Mouse (Mus musculus) forebrain, embryonic 11.5 days (tissue): ENCODE data around the gene Lsr. TPM values are rescaled to one million over a fixed set of nuclear protein-coding genes. Genes with fewer than 3 reads are reported as not detected.
A peak's percentile ranks its signal among the peaks of the same experiment; 100 is the strongest.

Source experiments
- ATAC-seq: fragments of 200-750 bp; cut with Nextera tagmentation; replicated peaks from 2 replicates; pipeline ENCODE4 v1.8.0; 2017; ENCODE audit warnings: moderate TSS enrichment; ENCODE audit not compliant: low FRiP score
- DNase-seq: peaks from one replicate; pipeline ENCODE4 v3.0.0-alpha.2; 2017; ENCODE audit warnings: low spot score
- H3K27ac ChIP-seq: fragments of 300-500 bp; sonication (generic); 2 replicates; pipeline ENCODE4 v1.5.1; 2014; ENCODE audit warnings: low read depth, low read length
- H3K27me3 ChIP-seq: fragments of 300-500 bp; sonication (generic); 2 replicates; pipeline ENCODE4 v1.6.1; 2014; ENCODE audit warnings: mild to moderate bottlenecking, low read length, mixed read lengths; ENCODE audit not compliant: control insufficient read depth, insufficient read depth
- H3K36me3 ChIP-seq: fragments of 300-500 bp; sonication (generic); 2 replicates; pipeline ENCODE4 v1.6.1; 2014; ENCODE audit warnings: mild to moderate bottlenecking, low read length, moderate library complexity, mixed read lengths; ENCODE audit not compliant: control insufficient read depth, insufficient read depth
- H3K4me1 ChIP-seq: fragments of 300-500 bp; sonication (generic); replicated peaks from 2 replicates; pipeline ENCODE4 v1.6.1; 2014; ENCODE audit warnings: low read length, mixed read lengths; ENCODE audit not compliant: control insufficient read depth, insufficient read depth
- H3K4me2 ChIP-seq: fragments of 300-500 bp; sonication (generic); 2 replicates; pipeline ENCODE4 v1.6.1; 2014; ENCODE audit warnings: low read depth, mild to moderate bottlenecking, low read length, moderate library complexity, mixed read lengths; ENCODE audit not compliant: severe bottlenecking
- H3K4me3 ChIP-seq: fragments of 300-500 bp; sonication (generic); 2 replicates; pipeline ENCODE4 v1.5.1; 2014; ENCODE audit warnings: low read depth, low read length
- H3K9ac ChIP-seq: fragments of 300-500 bp; sonication (generic); 2 replicates; pipeline ENCODE4 v1.6.1; 2014; ENCODE audit warnings: low read length
- H3K9me3 ChIP-seq: fragments of 300-500 bp; sonication (generic); 2 replicates; pipeline ENCODE4 v1.6.1; 2016; ENCODE audit warnings: low read length, mixed read lengths; ENCODE audit not compliant: control insufficient read depth
- WGBS: fragments of 180-500 bp; shearing (Covaris S2); extraction: QIAGEN DNeasy Blood & Tissue Kit; methylation state at CpG from one replicate; pipeline ENCODE4 v1.1.7; 2014; 5-methylcytosine and 5-hydroxymethylcytosine counted together
- polyA plus RNA-seq: library from polyadenylated mRNA; unstranded; fragments of >200 nt; fragmentation: Nextera tagmentation; extraction: Ambion mirVana; gene quantifications from 2 replicates; pipeline ENCODE4 v1.2.1, GENCODE M21; 2014

The Lsr gene
- polyA plus RNA-seq, 1 experiment from 2014 or later, result 32.5 TPM

DNA sequence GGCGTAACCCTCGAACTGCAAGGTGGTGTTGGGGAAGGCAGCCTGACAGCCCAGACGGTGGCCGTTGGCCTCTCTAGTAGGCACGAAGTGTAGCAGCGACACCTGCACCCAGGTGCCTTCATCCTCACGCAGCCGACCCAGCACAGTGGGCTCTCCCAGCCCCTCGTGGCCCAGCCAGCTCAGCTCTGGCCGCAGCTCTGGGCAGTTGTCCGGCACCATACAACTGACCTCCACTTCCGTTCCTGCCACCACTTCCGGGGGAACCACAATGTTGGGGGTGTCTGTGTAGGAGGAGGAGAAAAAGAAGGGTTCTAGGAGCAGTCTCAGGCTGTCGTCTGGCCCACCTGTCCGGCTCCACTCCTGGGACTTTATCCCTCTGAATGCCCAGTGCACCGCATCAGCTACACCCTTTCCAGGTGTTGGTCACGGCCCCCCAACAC lies 64.3 kb downstream of the Lsr start:
- H3K27ac ChIP-seq, result no peak overlapping the region
- WGBS, result 27% methylated on average over 17 of the region's 17 CpGs
- H3K9ac ChIP-seq, result no peak overlapping the region
- H3K9me3 ChIP-seq, result no peaks in the 10 kb centered on the region
- H3K4me1 ChIP-seq, result 0 out of 2 replicates have a peak, but pooled peaks cover 2% of the 10 kb centered on the region
- peaks cover 2% of the 10 kb centered on the region; the same call in 1 of the 2 replicates for H3K27me3 ChIP-seq
- peak overlapping the region; percentile 49 for H3K4me2 ChIP-seq
- ATAC-seq, result no peak; the same call in 1 of the 2 replicates
- H3K4me3 ChIP-seq, result peak overlapping the region; percentile 16
- no peaks in the 10 kb centered on the region for H3K36me3 ChIP-seq
- no peak for DNase-seq

DNA sequence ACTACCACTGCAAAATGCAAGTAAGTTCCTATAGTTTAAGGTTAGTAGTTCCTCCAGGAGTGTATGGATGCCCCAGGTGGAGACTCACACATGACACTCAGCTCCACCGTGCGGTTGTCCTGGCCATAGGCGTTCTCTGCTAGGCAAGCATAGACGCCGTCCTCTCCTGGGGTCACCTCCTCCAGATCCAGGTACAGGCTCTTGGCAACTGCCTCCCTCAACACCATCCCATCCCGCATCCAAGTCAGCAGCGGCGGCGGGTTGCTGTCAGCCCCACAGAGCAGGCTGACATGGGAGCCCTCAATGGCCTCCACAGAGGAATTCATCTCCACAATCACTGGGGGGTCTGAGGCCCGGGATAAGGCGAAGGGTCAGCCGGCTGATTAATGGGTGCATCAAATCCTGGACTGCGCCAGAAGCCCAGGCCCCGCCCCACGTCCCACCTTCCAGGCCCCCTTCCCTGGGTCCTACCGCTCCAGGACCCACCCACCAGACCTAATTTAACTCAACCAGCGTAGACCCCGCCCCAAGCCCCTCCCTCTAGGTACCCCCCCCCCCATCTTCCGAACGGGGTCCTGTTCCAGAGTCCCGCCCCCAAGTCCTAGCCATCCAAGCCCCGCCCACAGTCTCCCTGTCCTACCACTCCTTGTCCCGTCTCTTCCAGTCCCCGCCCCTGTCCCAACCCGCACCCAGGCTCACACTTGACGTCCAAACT lies 64.8 kb downstream of the Lsr start:
- Histone ChIP-seq H3K27me3 (peaks cover 2% of the 10 kb centered on the region; the same call in 1 of the 2 replicates), H3K4me3 (peak overlapping the region; percentile 16), H3K27ac (no peak overlapping the region), H3K36me3 (no peaks in the 10 kb centered on the region), H3K9me3 (no peaks in the 10 kb centered on the region), H3K4me2 (peak overlapping the region; percentile 49), H3K4me1 (0 out of 2 replicates have a peak, but pooled peaks cover 2% of the 10 kb centered on the region), H3K9ac (no peak overlapping the region; the same call in 1 of the 2 replicates)
- ATAC-seq (peak; percentile 66), DNase-seq (peak; percentile 73)
- WGBS, result 2% methylated on average over 23 of the region's 26 CpGs

Other genes starting within 250 kb of the Lsr start
- gene Tmem147, start 243.9 kb downstream of the Lsr start, polyA plus RNA-seq, result 133 and 153 TPM in 2 replicates
- gene Gapdhs, start 229.8 kb downstream of the Lsr start, polyA plus RNA-seq, result 0.33 and 1.5 TPM in 2 replicates
- gene Sbsn, start 222.0 kb downstream of the Lsr start, polyA plus RNA-seq, result 0.27 and 1.8 TPM in 2 replicates
- gene Dmkn, start 209.7 kb downstream of the Lsr start, polyA plus RNA-seq, result not detected in 2 replicates
- gene Krtdap, start 185.6 kb downstream of the Lsr start, polyA plus RNA-seq, result not detected in 2 replicates
- not detected in 2 replicates for gene Ffar2, start 149.7 kb downstream of the Lsr start, polyA plus RNA-seq
- gene Ffar3, start 117.3 kb downstream of the Lsr start, polyA plus RNA-seq, result not detected in 2 replicates
- not detected in 2 replicates for gene Ffar1, start 111.9 kb downstream of the Lsr start, polyA plus RNA-seq
- not detected in 2 replicates for gene Cd22, start 93.1 kb downstream of the Lsr start, polyA plus RNA-seq
- gene Mag, start 58.6 kb downstream of the Lsr start, polyA plus RNA-seq, result 0.11 and 0.20 TPM in 2 replicates
- not detected in 2 replicates for gene Hamp2, start 48.8 kb downstream of the Lsr start, polyA plus RNA-seq
- not detected in 2 replicates for gene Hamp, start 29.4 kb downstream of the Lsr start, polyA plus RNA-seq
- gene Usf2, start 16.7 kb downstream of the Lsr start, polyA plus RNA-seq, result 28.4 and 29.3 TPM in 2 replicates
- gene Fam187b, start 326 bp upstream of the Lsr start, polyA plus RNA-seq, result 0.81 and 1.3 TPM in 2 replicates
- 10.2 and 12.9 TPM in 2 replicates for gene Fxyd5, start 69.0 kb upstream of the Lsr start, polyA plus RNA-seq
- 4.1 and 4.9 TPM in 2 replicates for gene Fxyd7, start 78.0 kb upstream of the Lsr start, polyA plus RNA-seq
- 2.9 and 4.0 TPM in 2 replicates for gene Fxyd1, start 83.7 kb upstream of the Lsr start, polyA plus RNA-seq
- gene Lgi4, start 85.9 kb upstream of the Lsr start, polyA plus RNA-seq, result 0.36 and 0.44 TPM in 2 replicates
- 2.0 and 3.3 TPM in 2 replicates for gene Fxyd3, start 103.2 kb upstream of the Lsr start, polyA plus RNA-seq
- 0.29 and 0.39 TPM in 2 replicates for gene Hpn, start 141.8 kb upstream of the Lsr start, polyA plus RNA-seq
- gene Scn1b, start 153.5 kb upstream of the Lsr start, polyA plus RNA-seq, result 0.84 and 1.2 TPM in 2 replicates
- 133 and 135 TPM in 2 replicates for gene Gramd1a, start 182.4 kb upstream of the Lsr start, polyA plus RNA-seq